Mouse (Mus musculus) adrenal gland, adult (tissue): ENCODE measurements at regions not wholly inside any gene's neighbourhood (a gene's known extent, or its start where the extent isn't known, plus 50 kb on each side); places are given as distances from the start of the nearest gene placed in this dataset.

Experiments
- DNase-seq, 2 experiments: peaks; one replicate each; pipeline ENCODE4 v3.0.0; 2022 to 2023; ENCODE audit warnings: low spot score in 1 of 2; ENCODE audit not compliant: inconsistent age in 2 of 2

DNA sequence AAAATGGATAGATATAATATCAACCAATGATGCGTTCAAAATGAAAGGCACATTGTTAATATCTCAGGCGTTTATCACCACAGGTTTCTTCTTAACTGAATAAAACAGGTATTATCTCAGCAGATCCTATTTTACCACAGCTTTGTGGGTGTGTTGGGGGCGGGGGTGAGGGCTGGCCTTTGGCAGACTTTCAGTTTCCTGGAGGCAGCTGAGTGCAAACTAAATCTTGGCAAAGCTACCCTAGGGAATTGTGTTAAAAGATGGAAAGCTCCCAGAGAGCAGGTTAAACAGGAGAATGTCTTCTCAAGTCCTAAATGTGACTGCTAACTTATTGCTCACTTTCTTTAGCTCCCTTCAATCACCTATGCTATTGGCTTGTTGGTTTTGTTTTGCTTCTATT is 223.8 kb downstream of the Kdm4c start:
- DNase-seq: peak in 1 of 2 experiments; percentile 23

GRCm38 (mm10) chr4:74512489-74512888 is 270.2 kb downstream of the Kdm4c start:
- no peak for DNase-seq

DNA sequence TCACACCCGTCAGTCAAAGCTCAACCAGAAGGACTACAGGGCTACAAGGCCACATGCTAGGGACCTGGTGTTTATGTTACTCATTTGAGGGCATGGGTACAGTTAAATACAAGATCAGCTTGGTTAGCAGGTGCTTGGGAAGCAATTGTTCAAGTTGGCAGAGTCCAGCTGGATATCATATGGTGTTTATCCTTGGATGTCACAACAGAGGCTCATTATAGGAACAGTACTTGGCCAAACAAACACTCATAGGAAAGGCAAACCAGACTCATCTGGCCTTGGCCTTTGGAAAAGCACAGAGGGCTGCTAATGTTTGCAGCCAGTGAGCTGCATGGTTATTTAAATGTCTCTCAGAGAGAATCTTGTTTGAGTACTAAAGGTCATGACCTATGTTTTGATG is 311.6 kb downstream of the Kdm4c start:
- DNase-seq: peak; percentile 32 to 70

DNA sequence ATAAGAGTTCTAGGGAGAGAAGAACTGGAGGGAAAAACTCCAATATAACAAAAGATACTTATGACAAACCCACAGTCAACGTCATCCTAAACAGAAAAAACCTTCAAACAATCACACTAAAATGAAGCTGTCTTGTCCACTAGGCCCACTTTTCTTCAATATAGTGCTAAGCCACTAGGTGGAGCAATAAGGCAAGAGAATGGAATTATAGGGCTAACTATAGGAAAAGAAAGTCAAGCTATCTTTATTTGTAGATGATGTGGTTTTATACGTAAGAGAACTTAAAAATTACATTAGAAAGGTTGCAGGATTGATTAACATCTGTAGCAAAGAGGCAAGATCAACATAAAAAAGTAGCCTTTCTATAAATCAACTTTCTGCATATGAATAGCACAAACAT is 321.3 kb downstream of the Kdm4c start:
- DNase-seq: peak in 1 of 2 experiments; percentile 66

DNA sequence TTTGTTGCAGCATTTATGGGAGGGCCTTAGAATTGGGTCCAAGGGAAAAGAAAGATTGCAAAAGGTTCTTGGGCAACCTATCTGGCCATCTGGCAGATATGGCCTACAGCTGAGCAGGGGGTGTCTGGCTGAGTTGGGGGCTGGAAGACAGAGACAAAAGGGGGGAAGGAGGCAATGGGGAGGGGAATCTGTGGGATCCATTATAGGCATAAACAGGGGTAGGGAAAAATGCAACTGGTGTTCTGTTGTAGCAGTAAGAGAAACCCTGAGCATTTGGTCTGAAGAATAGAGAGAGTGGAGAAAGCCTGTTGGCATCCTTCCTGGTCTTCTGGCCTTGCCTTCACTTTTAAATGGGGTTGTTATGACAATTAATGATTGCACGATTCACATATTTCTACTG is 344.1 kb downstream of the Kdm4c start:
- DNase-seq: peak in 1 of 2 experiments; percentile 63

DNA sequence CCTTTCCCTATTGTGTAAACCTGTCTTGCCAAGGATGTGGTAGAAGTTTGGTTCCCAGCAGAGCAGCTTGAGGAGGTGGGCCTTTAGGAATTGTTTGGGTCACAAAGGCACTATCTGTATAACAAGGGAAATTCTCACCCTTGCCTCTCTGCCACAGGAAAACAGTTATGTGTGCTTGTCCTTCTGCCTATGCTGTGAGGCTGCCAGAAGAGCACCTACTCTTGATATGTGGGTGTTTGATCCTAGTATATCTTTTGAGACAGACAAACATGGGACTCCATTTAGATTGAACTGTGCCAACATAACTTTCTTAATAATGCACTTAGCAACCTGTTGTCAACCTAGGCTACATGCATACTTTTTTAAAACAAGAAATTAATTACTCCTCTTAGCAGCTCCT is 344.8 kb downstream of the Kdm4c start:
- DNase-seq: no peak

GRCm38 (mm10) chr4:74588761-74589160 is 346.5 kb downstream of the Kdm4c start:
- DNase-seq: no peak

GRCm38 (mm10) chr4:74613032-74613431 is 370.7 kb downstream of the Kdm4c start:
- peak; percentile 4 to 54 for DNase-seq
